Mouse (Mus musculus): ENCODE results near the gene Zfp800. TPM values are rescaled to one million over a fixed set of nuclear protein-coding genes. Genes with fewer than 3 reads are reported as not detected.

Zfp800 gene
- 1 to 10 TPM; 3.5 to 5.9 (median 4.6) TPM for total RNA-seq (2022)

DNA sequence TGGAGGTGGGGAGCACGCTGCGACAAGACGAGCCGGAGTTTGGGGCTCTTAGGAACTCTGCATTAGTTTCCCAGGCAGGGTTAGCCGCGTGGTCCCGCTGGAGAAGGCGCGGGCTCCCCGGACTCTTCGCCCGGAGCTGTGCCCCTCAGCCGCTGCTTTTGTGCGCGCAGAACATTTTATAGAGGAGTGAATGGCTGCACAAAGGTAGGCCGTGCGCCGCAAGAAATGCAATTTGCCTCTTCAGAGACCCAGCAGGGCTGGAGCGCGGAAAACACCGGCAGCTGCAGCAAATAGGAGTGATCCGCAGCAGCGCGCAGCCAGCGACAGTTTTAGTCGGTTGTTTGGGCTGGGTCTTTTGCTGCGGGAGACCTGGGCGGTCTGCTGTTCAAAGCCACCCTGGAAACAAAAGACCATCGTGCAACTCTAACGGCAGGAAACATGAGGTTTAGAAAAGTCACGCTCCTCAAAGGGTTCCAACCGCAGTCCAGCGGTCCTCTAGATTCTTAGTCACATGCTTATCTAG, at the start of gene Zfp800:
TSS of gene Zfp800 (minus strand) at position 325 of the 523 bp plus-strand sequence.
- no peak for DNase-seq (ENCODE audit: low spot score in 2 of 2)

DNA sequence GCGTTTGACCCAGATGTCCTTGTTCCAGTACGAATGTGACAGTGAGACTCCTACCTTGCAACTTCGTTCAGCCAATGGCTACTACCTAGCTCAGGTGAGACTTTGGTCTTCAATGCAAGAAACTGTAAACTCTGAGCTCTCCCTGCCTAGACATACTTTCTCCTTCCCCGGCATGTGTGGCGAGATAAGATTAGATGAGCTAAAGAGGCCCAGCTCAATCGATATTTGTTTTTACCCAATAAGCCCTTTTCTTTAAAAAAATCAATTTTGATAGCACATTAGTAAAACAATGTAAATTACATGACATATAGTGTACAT, 33.7 kb upstream of the Zfp800 start:
- no peak for DNase-seq (ENCODE audit: low spot score in 2 of 2)

DNA sequence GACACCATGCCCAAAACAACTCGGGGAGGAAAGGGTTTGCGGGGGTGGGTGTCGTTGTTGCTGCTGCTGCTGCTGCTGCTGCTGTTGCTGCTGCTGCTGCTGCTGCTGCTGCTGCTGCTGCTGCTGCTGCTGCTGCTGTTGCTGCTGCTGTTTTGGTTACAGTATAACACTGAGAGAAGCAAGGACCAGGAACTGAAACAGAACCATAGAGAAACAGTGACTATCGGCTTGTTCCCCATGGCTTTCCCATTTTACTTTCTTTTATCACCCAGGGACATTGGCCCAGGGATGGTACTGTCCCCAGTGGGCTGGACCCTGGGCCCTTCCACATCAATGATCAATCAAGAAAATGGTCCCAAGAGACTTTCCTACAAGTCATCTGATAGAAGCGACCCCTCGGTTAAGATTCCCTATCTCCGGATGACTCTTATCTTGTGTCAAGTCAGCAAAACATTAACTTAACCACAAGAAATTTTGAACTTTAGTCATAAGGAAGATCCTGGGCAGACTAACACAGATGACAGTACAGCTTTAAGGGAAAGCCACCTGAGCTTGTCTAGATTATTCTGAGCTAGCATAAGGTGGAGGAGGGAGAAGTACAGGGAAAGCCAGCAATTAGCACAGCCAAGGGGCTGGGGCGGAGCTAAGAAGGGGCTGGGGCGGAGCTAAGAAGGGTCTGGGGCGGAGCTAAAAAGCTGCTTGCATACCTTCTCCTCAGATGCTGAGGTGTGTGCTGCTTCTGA, 33.2 kb upstream of the Zfp800 start:
- DNase-seq (ENCODE audit: low spot score in 2 of 2): no peak

DNA sequence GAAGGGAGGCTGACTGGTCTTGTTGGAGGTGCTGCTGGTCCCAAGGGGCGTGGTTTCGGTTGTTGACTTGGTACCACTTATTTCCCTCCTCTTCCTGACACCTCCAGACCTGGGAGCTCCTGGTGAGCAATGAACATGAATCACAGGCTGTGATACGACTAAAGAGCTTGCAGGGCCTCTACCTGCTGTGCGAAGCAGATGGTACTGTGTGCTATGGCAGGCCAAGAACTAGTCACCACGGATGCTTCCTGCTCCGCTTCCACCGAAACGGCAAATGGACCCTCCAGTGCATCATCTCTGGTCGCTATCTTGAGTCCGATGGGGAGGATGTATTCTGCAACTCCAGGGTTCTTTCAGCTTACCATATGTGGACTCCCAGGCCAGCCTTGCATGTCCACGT, 32.1 kb upstream of the Zfp800 start:
- DNase-seq (ENCODE audit: low spot score in 2 of 2): no peak

DNA sequence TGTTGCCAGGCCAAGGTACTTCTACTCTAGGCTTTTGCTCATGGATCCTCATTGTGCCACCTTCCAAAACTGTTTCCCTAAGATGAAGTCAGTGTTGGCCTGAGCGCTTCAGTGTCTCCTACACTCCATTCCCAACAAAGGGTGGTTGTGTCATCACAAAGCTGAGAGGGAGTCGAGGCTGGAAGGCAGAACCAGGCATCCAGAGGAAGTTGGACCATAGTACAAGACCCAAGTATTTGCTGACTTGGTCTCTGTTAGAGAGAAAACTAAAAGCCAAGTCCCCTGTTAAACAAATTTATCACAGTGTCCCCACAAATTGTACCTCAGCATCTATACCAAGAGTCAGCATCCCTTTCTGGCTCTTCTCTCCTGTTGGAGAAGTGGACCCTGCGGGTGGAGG, 30.5 kb upstream of the Zfp800 start, which contains the start of gene Gcc1:
TSS of gene Gcc1 (minus strand) at position 101 of the 400 bp plus-strand sequence.
- DNase-seq (ENCODE audit: low spot score in 2 of 2): no peak

DNA sequence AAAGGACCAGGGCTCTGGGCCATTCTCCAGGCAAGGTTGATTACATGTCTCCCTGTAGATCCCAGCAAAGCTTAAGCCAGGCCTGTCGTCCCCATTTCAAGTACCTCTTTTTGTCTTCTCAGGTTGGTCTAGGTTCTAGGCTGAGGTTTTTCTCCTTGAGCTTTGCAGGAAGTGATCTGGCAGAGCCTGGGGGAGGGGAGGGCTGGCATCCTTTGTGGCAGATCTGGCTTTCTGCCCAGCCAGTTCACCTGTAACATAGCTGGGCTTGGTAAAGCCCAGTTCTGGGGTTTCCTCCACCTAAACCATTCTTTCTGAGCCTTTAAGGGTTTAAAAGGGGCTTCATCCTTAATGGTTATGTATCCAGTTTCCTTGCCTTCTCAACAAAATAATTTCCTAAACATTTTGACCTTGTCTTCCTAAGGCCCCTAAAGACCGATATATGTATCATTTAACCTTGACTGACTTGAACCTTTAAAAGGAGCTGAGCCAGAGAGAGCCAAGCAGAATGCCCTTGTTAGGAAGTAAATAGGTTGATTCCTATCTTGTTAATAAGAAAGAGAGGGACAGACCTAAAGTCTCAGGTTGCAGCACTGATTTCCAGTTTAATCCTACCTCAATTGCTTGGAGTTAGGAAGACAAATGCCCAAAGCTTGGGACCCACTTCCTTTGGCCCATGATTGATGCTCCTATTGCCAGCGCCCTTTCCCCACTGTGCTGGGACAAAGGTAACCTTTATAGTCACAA, 29.5 kb upstream of the Zfp800 start, which contains the start of gene Fscn3:
TSS of gene Fscn3 (plus strand) at position 694 of the 744 bp plus-strand sequence.
- no peak for DNase-seq (ENCODE audit: low spot score in 2 of 2)

DNA sequence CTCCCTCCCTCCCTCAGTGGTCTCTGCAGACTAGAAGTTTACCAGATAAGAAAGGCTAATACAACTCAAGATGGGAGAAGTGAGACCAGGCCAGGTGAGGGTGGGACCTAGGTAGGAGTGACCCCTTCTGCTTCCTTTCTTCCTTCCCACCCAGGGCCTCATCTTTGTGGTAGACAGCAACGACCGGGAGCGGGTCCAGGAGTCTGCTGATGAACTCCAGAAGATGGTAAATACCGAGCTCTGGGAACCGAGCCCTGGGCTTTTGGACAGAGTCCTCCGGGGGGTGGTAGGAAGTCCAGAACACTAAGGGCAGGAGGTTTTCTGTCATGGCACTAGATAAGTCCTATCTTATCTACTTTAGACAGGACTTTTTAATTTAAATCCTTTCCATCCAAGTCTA, 27.2 kb upstream of the Zfp800 start:
- DNase-seq (ENCODE audit: low spot score in 2 of 2): no peak

DNA sequence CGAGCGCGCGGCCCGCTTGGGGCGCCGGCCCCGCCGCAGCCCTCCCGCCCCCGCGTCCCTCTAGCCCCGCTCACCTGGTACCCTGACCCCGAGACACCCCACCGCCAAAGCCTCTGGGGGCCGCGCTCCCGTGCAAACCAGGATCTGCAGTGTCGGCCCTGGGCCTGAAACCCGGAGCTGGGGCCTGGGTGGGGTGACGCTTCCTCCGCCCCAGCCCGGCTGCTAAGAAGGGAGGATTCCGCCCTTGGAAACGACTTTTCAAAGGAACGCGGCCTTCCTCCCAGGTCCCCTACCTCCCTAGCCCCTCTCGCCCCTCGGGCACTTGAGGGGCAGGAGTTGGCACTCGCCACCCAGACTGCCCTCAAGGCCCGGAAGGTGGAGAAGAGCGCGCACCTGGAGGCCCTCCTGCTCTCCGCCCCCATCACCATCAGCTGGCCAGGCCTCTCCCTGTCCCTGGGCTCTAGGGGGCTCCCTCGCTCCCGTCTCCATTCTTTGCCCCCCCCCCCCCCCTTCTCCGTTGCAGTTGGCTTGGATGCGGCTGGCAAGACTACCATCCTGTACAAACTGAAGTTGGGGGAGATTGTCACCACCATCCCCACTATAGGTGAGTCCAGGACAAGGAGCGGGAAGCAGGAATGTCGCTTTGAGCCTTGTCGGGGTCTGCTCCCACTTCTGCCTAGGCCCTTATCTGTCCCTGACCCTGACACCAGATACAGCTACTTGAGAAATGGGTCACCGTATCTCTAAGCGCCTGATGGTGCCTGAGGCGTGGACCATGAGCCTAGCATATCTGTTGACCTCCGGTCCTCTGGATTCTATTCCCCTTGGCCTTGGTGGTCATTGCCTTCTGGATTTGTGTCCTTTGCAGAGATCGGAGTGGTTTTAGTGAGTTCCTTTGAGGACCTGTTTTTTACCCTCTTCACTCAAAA, 26.2 kb upstream of the Zfp800 start:
- DNase-seq (ENCODE audit: low spot score in 2 of 2): peak; percentile 23 to 27

DNA sequence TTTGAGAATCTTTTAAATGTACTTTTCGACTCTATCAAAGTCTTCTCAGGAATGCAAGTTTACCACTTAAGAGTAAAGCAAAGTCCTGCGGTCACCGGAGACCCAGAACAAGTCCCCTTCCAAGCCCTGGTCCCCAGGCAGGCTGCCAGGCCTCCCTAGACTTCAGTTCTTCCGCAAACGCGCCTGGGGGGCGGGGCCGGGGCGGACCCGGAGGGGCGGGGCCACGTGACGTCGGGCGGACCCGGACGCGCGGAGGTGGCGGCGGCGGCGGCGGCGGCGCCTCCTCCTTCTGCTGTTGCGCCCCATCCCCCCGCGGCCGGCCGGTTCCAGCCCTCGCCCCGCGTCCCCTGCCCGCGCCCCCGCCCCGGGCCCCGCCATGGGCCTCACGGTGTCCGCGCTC, 25.5 kb upstream of the Zfp800 start, which contains the start of gene Arf5:
TSS of gene Arf5 (plus strand) at position 248 of the 400 bp plus-strand sequence.
- peak; percentile 91 to 93 for DNase-seq (ENCODE audit: low spot score in 2 of 2)

DNA sequence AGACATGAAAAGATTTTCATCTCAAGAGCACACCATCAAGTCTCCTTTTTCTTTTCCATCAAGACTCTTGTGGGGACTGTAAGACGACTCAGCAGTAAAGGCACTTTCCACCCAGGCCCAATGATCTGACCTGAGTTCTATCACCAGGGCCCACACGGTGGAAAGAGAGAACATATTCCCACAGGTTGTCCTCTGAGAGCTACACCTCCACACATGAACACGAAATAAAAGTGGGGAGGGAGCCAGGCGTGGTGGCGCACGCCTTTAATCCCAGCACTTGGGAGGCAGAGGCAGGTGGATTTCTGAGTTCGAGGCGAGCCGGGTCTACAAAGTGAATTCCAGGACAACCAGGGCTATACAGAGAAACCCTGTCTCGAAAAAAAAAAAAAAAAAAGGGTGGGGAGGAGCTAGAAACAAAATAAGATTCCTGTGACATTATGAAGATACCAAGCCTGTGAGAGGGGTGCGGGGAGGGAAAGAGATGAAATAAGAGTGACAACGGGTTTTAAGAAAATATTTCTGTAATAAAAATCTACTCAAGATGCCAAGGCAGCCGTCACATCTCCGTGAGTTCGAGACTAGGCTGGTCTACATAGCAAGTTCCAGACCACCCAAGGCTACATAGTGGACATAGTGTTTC, 25.0 kb upstream of the Zfp800 start:
- DNase-seq (ENCODE audit: low spot score in 2 of 2): no peak

DNA sequence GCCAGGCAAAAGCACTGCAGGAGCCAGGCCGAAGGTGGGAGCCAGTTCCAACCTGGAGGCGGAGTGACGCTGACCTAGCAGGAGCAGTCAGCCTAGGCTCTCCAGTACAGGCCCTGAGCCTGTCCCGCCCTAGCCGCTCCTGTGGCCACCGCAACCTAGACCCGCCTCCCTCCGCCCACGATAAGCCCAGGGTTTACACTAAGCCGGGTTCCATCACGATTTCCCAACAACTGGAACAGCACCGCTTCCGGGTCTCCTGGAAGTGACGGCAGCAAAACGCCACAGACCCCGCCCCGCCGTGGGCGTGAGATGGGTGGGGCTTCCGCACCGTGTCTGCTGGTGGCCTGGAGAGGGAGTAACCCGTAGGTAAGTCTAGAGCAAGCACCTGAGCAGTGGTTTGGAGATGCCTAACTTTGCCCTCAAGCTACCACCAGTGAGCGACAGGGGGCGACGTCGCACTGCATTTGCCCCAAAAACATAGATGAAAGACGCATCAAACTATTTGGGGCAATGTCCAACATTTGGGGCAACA, 23.7 kb upstream of the Zfp800 start:
- DNase-seq (ENCODE audit: low spot score in 2 of 2): peak; percentile 94 to 96

DNA sequence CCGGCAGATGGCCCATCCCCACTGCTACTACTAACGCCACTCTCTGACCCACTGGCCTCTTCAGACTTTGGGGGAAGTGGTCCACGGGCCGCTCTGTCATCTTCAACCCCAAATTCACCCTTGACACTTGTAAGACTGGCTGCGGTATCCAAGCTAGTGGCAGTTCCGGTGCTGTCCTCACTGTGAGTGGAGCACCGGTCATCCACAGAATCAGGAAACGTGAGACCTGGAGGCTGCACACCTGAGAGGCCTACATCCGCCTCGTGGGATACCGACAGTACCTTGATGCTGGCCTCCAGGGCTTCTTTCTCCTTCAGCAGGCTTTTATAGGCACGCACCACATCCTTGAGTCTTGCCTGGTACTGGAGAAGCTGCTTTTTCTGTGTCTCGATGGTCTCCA, 23.1 kb upstream of the Zfp800 start:
- DNase-seq (ENCODE audit: low spot score in 2 of 2): no peak

DNA sequence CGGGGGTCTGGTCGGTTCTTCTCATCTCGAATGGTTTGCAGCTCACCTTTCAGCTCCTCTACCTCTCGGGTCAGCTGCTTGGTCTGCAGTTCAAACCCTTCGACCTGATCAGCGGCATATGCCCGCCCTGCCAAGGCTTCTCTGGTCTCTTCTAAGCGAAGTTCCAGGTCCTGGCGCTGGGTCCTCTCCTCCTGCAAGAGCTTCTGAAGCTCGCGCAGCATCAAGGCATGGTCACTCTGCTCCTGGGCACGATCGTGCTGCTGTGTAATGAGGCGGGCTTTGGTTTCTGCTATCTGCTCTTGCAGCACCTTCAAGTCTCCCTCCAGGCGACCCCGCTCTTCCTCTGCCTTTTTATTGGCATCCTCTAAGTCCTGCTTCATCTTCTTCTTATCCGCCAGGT, 22.6 kb upstream of the Zfp800 start:
- DNase-seq (ENCODE audit: low spot score in 2 of 2): no peak

DNA sequence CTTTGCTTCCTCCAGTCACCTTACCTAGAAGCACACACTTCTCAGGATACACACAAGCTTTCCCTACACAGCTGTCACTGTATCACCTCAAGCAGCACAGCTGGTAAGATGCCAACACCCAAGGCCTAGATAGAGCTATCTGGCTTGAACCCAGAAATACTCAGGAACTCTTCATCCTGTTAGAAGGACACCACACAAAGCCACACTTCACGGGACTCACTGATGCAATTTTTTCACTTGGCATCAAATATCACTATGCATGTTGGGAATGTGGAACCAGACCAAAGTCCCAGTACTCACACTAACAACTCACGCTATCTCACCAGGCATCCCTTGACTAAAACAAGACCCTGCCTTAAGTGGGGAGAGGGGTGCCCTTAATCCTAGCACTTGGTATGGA, 21.9 kb upstream of the Zfp800 start:
- DNase-seq (ENCODE audit: low spot score in 2 of 2): no peak

DNA sequence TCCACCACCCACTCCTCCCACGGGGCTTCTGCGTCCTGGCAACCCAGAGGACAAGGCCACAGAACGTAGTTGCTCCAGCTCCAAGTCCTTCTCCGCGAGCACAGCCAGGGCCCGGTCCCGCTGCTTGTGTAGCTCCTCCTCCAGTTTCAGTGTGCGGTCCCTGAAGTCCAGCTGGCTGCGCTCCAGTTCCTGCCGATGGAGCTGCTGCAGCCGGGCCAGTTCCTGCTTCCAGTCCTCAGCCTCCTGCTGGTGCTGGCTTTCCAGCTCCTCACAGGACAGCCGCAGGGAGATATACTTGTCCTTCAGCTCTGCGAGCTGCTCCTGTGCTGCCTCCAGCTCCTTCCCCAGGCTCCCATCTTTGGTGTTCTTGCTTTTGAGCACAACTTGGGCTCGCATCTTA, 20.6 kb upstream of the Zfp800 start:
- DNase-seq (ENCODE audit: low spot score in 2 of 2): peak; percentile 75 to 83

DNA sequence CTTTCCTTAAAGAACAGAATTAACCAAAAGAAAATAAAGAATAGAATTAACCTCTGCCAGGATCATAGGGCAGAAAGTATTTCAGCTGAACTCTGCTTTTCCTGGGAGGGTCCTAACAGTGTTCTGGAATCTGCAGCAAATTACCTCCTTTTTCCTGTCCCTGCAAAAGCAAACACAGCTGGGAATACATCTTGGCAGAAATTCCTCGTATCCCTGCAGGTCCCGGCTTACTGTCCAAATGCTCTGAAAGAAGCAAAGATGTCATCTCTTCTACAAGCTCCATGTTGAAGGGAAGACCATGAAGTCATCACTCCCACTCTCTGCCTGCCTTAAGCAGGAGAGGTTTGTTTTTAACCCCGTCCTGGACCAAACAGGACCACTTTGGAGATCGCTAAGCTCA, 19.2 kb upstream of the Zfp800 start:
- DNase-seq (ENCODE audit: low spot score in 2 of 2): no peak

DNA sequence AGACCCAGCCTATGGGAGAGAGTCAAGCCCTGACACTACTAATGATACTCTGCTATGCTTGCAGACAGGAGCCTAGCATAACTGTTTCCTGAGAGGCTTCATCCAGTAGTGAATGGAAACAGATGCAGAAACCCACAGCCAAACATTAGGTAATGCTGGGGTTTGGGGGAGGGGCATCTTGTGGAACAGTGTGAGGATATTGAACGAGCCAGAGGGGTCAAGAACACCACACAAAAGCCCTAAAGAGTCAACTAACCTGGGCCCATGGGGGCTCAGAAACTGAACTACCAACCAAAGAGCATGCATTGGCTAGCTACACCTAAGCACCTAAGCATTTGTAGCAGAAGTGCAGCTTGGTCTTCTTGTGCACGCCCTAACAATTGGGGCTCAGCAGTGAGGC, 13.4 kb upstream of the Zfp800 start:
- DNase-seq (ENCODE audit: low spot score in 2 of 2): no peak

DNA sequence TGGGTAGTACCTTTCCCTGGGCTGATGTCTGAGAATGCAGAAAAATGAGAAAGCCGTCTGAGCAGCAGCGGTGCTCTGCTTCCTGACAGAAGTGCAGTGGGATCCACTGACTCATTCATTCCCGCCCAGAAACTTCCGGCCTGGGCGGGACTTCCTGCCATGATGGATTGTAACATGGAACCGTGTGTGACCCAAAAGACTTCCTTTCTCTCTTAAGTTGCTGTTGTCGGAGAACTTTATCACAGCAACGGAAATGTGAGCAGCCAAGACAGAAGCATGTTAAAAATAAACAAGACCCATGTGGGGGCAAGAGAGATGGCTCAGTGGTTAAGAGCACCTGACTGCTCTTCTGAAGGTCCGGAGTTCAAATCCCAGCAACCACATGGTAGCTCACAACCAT, 12.2 kb upstream of the Zfp800 start:
- no peak for DNase-seq (ENCODE audit: low spot score in 2 of 2)

DNA sequence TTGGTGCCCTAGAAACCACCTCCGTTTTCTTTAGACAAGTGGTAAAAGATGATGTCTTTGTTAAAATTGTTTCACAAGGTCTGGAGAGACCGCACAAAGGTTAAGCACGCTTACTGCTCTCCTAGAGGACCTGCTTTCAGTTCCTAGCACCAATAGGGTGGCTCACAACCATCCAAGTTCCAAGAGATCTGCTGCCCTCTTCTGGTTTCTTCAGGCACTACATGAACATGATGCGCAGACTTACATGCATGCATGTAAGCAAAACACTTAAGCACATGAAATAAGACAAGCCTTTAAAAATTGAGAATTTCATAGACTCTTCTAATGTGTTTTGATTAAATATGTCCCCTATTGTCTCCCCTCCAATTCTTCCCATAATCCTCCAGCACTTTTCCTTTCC, 2.0 kb upstream of the Zfp800 start:
- DNase-seq (ENCODE audit: low spot score in 2 of 2): no peak

DNA sequence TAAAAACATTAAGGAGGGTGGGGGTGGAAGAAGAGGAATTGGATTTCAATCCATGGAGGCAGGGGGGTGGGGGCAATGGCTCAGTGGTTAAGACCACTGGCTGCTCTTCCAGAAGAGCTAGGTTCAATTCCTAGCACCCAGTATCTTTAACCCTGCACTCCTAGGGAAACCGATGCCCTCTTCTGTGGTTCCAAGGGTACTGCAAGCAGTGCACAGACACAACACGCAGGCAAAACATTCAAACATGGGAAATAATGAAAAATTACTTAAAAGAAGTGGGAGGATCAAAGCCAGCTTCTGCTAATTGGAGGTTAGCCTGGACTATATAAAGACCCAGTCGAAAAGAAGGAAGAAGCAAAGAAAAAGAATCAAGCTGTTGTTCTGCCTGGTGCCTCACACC, 921 bp upstream of the Zfp800 start:
- DNase-seq (ENCODE audit: low spot score in 2 of 2): no peak

All from gastrocnemius, adult 8-10 months (tissue).